Mouse (Mus musculus): ENCODE data around the gene Rhot2.

The Rhot2 gene

DNA sequence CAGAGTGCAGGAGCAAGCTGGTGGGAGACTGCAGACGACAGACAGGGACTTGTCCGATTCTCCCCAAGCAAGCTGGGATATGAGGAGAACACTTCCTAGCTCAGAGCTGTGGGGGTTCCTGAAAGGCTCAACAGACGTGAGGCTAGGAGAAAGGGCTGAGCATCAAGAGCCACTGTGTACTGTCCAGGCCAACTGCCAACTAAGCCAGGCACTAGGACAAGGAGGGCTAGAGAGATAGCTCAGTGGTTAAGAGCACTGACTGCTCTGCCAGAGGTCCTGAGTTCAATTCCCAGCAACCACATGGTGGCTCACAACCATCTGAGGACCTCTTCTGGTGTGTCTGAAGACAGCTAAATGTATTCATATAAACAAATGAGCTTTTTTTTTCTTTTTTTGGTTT, 2.1 kb downstream of the Rhot2 start:
- DNase-seq (ENCODE audit: low spot score in 2 of 2): no peak

DNA sequence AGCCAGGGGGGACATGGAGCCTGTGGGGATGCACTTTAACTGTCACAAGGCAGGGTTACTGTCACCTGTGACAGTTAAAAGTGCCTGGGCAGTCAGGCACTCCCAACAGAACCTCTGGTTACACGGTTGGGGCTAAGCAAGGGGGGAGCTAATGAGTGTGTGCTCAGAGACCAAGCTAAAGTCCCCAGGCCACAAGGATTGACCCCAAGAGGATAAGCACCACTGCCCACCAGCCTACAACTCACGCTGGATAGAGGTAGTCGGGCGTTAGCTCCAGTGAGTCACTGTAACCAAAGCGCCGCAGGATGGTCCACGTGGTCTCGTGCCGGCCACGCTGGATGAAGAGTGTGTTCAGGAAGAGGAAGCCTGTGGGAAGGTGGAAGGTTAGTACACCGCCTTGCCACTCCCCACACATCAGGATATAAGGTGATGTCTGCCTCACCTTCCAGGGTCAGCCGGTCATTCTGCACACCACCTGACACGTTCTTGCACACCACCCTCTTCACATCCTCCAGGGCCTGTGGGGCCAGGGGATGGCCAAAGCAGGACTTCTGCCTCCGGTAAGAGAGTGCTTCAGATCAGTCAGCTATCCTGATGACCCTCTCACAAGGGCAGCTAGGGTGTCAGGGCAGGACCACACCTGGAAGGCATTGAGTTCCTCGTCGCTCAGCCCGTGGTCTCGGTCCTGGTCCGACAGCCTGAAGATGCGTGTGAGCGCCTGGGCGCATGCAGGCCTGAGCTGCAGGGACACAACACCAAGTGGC, 3.4 kb downstream of the Rhot2 start, which contains the start of gene Gm20683:
TSS of gene Gm20683 (minus strand) at position 647 of the 764 bp plus-strand sequence.
- DNase-seq (ENCODE audit: low spot score in 2 of 2): no peak

DNA sequence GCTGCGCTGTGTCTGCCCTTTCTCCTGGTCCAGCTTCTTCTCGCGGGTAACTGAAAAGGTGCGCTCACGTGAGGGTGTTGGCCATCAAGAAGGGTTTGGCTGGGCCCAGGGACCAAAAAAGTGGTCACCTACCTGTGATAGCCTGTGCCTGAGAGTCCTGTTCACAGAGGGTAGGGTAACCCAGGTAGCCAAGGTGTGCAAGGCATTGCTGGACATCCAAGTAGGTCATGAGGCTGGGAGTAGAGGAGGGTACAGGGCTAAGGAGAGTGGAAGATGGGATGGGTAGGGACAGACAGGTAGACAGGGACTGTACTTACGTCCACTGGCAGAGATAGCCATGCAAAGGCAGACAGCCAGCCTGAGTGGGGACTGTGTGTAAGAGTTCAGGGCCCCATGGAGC, 4.1 kb downstream of the Rhot2 start:
- DNase-seq (ENCODE audit: low spot score in 2 of 2): no peak

DNA sequence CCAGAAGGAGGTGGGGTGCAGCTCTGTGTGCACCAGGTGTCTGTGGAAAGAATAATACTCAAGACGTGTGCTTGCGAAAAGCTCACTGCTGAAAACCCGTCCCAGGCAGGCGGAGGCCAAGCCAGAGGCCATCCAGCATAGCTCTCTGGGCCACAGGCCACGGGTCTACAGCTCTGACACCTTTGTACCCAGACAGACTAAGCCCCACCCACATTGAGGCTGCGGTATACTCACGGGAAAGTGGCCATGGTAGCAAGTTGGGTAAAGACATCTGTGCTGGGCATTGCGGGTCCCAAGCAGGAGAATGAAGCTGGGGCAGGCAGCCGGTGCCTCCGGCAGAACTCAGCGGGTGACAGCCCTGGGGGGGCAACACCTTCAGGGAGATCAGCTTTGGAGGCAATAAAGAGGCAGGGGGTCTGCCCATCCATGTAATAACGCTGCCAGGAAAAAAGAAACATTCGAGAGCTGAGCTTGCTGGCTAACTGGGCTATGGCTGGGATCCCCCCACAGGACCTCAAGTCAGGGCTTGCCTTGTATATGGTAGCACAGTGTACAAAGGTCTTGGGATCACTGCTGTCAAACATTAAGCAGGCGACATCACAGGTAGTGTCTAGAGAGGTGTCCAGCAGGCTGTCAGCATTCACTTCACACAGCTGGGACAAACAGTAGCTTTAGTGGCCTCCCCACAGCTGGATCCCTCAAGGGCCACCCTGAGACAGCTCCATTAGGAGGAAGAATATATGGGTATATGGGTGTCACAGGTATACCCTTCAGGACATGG, 5.0 kb downstream of the Rhot2 start:
- no peak for DNase-seq (ENCODE audit: low spot score in 2 of 2)

DNA sequence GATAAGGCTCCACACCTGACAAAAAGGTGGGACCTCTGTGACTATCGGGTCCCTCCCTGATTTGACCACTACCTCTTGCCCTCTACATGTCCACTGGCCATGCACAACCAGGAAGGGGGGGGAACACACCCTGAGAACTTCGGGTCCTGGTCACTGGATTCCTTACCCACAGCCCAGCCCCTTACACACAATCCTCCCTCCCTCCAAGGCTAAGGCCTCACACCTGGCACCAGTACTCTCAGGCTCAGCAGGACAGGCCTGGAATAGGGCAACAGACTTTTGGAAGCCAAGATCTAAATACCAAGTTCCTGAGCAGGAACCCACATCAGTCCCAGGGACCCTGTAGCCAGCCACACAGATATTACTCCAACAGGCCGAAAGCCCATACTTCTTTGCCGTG, 5.7 kb downstream of the Rhot2 start:
- no peak for DNase-seq (ENCODE audit: low spot score in 2 of 2)

DNA sequence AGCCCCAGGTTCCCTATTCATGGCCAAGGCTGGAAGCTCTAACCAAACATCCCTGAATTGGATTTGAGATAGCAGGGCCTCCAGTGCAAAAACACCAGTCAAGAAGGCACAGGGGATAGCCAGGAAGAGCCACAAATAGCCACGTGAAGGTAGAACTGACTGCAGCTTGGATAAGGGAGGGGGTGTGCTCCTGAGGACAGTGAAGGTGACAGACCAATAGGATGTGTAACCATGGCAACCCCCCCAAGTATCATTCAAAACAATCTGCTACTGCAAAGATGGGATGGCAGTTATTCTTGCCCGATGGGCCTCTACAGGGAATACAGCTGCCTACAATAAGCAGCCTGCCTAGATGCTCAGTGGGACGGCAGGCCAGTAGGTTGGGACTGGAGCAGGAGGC, 7.1 kb downstream of the Rhot2 start:
- no peak for DNase-seq (ENCODE audit: low spot score in 2 of 2)

DNA sequence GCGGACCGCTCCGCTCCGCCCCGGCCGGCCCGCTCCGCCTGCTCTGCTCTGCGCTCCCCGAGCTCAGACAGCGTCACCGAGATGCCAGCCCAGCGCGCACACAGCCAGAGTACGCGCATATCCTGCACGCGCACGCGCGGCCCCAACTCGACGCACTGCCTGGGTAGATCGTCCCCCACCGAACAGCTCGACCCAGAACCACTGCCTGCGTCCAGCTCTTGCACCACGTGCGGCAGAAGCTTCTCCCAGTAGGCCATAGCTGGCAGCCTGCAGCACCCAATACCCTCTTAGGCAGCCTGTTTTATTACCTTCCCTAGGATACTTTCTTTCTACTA, 7.6 kb downstream of the Rhot2 start, which contains the start of gene Rhbdl1:
TSS of gene Rhbdl1 (minus strand) at position 220 of the 335 bp plus-strand sequence.
- peak in 1 of 2 experiments; percentile 46 for DNase-seq (ENCODE audit: low spot score in 2 of 2)

DNA sequence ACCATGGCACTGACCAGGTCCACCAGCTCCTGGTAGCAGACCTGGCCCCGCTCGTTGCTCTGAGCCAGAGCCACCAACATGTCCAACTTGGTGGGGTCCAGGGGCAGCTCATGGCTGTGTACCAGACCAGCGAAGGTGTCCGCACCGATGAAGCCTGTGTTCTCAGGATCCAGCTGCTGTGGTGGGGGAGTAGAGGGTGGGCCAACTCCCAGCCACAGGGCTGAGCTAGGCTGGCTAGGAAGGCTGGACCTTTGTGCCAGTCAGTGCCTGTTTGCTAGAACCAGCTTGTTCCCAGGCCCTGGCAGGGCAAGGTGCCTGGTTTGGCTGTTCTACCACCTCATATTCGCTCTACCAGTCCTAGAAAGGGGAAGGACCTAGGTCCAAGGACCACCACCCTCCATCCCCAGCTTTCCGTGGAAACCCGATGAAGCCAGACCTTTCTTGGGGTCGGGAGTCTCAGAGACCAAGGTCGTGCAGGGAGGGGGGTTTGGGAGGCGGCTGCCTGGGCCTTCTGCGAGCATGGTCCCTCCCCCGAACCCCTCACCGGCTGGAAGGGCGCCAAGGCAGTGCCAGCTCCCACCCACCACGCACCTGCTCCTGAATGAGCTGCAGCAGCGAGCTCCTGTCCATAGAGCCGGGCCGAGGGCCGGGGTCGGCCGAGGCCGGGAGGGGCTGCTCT, 8.1 kb downstream of the Rhot2 start:
- DNase-seq (ENCODE audit: low spot score in 2 of 2): peak in 1 of 2 experiments; percentile 35

DNA sequence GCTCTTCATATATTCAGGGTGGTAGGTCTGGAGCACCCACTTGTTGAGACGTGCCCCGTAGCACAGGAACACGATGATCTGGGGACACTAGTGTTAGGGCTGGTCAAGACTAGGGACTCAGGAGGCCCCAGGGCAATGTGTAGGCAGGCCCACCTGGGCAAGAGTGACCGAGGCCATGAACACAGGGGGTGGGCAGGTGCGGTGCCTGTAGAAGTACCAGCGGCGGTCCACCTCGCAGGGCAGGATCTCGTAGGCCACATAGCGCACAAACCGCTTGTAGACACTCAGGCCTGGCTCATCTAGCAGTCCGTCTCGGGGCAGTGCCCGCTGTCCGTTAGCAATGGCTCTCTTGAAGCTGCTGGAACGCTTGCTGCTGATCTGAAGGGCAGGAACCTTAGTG, 8.8 kb downstream of the Rhot2 start:
- no peak for DNase-seq (ENCODE audit: low spot score in 2 of 2)

DNA sequence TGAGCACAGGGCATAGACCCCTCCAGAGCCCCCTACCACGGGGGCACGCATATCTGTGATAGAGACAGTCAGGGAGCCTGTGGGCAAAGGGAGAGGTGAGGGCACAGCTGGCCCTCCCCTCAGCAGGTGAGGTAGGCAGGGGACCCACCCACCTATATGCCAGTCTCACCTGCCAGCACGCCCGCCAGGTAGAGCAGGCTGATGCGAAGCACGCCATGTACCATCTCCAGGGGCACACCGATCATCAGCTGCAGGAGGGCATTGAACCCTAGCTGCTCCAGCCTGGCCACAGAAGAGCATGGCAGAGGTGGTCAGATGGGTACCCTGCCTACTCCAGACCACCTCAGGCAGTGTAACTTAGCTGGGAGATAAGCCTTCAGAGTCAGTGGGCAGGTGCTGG, 9.3 kb downstream of the Rhot2 start:
- DNase-seq (ENCODE audit: low spot score in 2 of 2): no peak

DNA sequence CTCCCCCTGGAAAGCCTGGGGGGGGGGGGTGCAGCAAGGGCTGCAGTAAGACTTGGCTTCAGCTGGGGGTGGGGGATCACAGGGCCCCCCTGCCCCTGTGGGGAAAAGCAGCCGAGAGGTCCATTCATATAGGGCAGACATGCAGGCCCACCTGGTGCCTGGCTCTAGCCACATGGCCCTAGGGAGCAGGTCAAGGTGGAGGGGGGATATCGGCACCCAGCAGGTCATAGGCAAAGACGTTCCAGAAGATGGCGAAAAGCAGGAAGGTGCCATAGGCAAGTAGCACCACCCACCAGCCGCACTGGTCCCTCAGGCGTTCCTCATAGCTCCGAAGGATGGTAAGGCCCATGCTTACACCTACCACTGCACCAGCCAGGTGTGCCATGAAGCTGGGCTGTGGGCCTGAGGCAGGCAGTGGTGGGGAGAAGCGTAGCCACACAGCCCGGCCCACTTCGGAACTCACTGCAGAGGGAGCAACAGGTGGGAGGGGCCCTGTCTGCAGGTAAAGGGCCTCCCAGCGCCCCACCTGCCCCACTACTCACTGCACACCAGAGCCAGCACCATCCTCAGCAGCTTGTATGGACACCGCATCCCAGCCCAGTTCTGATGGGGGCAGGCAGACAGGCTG, 9.9 kb downstream of the Rhot2 start:
- DNase-seq (ENCODE audit: low spot score in 2 of 2): no peak

DNA sequence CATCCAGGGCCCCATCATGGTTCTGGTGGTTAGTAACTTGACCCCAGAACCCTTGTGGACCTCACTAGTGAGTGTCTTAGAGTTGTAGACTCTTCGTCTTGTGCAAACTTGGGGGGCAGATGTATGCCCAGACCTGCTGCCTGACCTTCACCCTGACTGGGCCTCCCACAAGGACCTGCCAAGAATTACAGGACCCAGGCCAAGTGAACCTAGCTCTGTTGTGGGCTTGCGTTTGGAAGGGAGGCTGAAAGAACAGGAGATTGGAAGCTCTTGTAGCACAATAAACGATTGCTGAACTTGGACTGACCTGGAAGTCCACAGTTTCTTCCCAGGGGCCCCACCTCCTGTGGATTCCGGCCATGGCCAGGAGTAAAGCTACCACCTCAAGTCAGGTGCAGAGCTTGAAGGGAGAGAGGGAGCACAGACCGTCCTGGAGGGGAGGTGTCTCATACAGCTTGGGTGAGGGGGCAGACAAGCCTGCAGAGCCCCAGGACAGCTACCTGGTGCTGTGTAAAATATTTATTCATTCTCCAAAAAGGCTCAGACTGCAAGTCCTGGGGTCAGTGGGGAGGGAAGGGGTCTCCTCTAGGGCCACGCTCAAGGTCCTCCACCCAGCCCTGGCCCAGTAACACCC, 10.6 kb downstream of the Rhot2 start:
- DNase-seq (ENCODE audit: low spot score in 2 of 2): no peak

DNA sequence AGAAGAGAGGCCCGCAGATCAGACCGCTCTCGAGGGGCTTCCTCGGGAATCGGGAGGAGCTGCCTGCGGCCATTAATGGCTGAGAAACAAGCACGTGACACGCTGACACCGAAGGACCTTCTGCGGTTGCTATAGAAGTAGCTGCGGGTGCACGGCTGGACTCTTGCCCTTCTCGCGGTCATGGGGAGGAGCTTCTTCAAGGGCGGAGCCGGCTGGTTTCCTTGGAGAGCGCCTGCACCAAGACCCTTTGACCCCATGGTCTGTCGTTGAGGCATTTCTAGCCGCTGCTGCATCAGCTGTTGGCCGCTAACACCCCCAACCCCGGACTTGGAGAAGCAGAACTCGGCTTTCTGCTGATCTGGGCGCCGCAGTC, 11.4 kb downstream of the Rhot2 start, which contains the start of gene Stub1:
TSS of gene Stub1 (minus strand) at position 114 of the 373 bp plus-strand sequence.
- DNase-seq (ENCODE audit: low spot score in 2 of 2): peak in 1 of 2 experiments; percentile 88

DNA sequence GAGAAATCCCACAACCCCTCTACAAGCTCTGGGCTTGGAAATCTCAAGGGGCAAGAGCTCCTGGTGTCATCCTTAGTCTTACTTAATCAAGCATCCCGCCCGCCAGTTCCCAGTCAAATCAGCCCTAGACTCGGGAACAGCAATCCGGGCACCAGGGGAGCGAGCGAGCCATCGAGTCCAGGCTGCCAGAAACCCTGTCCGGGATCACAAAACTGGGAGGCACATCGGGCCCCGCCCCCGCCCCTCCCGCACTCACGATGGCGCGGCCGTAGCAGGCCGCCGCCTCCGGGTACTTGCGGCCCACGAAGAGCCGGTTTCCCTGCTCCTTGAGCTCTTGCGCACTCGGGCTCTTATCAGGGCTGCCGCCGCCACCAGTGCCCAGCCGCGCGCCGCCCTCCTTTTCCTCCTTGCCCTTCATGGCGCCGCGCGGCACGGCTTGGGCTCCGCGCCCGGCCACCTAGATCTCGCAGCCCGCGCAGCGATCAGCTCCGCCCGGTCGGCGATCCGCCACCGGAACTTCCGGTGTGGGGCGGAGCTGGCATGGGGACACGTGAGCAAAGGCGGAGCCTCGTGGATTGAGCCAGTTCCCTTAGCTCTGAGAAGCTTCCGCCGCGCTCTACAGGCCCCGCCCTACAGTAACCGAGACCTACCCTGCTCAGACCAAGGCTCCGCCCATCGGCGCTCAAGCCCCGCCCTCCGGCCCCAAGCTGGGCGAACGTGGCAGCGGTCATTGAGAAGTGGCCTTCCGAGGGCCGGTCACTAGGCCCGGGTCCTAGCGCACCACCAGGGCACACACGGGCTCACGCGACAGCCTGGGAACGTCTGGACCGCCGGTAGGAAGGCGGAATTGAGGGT, 12.0 kb downstream of the Rhot2 start:
- DNase-seq (ENCODE audit: low spot score in 2 of 2): peak; percentile 98 to 99

DNA sequence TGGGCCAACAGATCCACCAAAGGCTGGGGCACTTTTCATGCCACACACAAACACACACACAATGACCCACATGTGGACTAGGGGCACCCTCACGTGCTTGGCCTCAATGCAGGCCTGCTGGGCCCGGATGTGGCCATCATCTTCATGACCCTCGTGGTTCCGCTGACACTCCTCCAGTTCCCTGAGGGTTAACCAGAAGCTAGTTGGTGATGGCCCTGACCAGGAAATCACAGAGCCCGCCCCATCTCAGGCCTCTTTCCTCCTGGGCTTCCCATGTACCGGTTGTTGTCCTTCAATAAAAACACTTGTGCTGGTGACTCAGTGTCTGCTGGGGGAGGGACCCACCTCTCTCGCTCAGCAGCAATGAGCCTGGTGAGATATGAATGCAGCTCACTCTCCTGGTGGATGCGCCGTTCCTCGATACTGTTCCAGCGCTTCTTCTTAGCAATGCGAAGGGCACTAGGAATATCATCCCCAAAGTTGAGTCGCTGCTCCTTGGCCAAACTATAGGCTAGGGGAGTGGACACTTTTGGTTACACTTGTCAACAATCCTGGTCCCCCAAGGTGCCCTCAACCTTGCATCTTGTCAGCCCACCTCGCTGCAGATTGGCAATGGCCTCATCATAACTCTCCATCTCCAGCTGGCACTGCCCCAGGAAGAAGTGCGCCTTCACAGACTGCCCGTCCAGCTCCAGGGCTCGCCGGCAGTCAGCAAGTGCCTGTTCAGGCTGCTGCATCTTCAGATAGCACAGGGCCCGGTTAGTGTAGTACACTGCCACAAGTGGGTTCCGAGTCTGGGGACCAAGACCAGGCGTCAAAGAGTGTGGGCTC, 13.0 kb downstream of the Rhot2 start:
- DNase-seq (ENCODE audit: low spot score in 2 of 2): peak in 1 of 2 experiments; percentile 31

DNA sequence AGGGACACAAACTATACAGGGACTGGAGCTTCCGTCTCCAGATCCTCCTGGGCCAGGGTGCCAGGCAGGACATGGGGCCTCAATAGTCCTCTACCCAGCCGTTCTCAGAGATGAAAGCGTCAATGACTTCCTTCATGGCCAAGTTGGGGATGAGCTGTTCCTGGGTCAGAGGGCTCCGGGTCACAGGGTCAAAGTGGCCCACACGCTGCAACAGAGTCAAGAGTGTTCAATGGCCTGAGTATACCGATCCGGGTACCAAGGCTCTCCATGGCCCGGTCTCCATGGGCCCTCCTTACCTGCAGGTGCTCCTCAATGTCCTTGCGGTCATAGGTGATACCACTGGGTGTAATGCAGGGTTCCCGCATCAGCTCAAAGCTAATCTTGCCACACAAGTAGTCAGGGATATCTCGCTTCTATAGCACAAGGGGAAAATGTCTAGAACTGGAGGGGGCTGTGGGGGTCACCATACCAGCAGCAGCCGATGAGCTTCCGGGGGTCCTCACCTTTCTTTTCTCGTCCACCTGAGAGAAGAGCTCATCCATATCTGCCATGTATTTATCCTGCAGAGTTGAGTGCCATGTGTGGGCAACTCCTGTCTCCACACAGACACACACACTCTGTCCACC, 13.7 kb downstream of the Rhot2 start:
- no peak for DNase-seq (ENCODE audit: low spot score in 2 of 2)

DNA sequence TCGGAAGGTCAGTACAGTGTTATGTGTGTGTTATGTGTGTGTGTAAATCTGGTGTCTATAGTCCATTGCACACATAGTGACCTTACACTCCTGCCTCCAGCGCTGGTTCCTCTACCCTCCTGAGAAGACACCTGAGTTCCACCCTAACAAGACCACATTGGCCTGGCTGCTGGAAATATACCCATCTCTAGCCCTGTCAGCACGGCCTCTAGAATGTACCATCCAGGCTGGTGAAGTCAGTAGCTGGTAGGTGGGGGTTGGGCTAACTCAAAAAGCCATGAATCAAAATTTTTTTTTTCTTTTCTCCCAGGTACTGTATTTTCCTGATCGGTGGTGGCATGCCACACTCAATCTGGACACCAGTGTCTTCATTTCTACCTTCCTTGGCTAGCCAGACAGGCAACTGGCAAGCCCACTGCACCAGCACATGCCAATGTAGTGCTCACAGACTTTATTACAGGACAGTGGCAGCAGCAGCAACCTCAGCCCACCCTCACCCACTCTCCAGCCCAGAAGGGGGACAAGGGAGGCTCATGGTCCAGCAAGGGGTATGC, 14.4 kb downstream of the Rhot2 start:
- no peak for DNase-seq (ENCODE audit: low spot score in 2 of 2)

DNA sequence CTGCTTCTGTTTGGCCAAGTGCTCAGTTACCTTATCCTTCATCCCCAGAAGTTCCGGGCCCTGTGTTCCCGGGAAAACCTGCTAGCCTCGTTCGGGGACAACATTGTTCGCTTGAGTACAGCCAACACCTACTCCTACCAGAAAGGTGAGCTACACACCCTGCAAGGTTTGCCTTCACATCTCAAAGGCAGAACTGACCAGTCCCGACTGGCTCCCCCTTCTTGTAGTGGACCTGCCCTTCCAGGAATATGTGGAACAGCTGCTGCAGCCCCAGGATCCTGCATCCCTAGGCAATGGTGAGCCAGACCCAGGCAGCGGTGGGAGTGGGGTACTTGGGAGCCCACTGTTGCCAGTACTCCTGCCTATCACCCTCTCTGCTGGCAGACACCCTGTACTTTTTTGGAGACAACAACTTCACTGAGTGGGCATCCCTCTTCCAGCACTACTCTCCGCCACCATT, 15.1 kb downstream of the Rhot2 start:
- DNase-seq (ENCODE audit: low spot score in 2 of 2): peak in 1 of 2 experiments; percentile 18

All from urinary bladder, adult 18-20 months (tissue).